16 mouse cellular contexts compared by ENCODE assay signal in genomic region chr3:97727801-97728200, GRCm38 (mm10). TPM values are rescaled to one million over a fixed set of nuclear protein-coding genes. Genes with fewer than 3 reads are reported as not detected.
"Had no signal": no experiment of that assay in that cellular context is flagged by ENCODE, and none has a peak within 500 bp of the region (broad histone marks: within the 10 kb centered on the region; RNA-seq: fewer than 3 reads in every experiment).

No protein-coding gene starts in this region.

- ATAC-seq: midbrain, embryonic 16.5 days had no signal

- DNase-seq: lung, adult 18-20 months; lung, embryonic 14.5 days; lung, postnatal 10 days; lung, postnatal 4 days; midbrain, embryonic 14.5 days; retina, postnatal 1 day; right cerebral cortex, adult 18-20 months; right cerebral cortex, postnatal 25 days; right cerebral cortex, postnatal 4 days; spleen, adult 18-20 months; thymus, adult 18-20 months; thymus, postnatal 14 days; thymus, postnatal 36 days had no signal

RNA-seq across cellular contexts. Expression of gene Gm17651, which starts 53.3 kb away (rescaled TPM):
- total RNA-seq: megakaryocyte, adult 5-6 weeks; megakaryocyte-erythroid progenitor cell, adult 5-6 weeks had no signal
